Mouse (Mus musculus) splenic B cell, adult 2 months (primary cell): ENCODE measurements around the gene Tbcd.

Experiments used
- DNase-seq: peaks from one replicate; pipeline ENCODE4 v3.0.0-alpha.2; 2011; ENCODE audit warnings: low read depth, low spot score
- H3K27me3 ChIP-seq: 2 replicates; pipeline ENCODE4 v1.6.1; 2012; ENCODE audit warnings: mild to moderate bottlenecking, low read length, moderate library complexity, mixed read lengths; ENCODE audit not compliant: control insufficient read depth, poor library complexity, insufficient read depth, severe bottlenecking
- H3K36me3 ChIP-seq: 2 replicates; pipeline ENCODE4 v1.6.1; 2012; ENCODE audit warnings: mild to moderate bottlenecking, low read length, moderate library complexity, mixed read lengths; ENCODE audit not compliant: control insufficient read depth, poor library complexity, insufficient read depth, severe bottlenecking

The Tbcd gene

GRCm38 (mm10) chr11:121441653-121442052, 10.1 kb upstream of the Tbcd start:
- H3K27me3 ChIP-seq, result no peaks in the 10 kb centered on the region; the same call in 1 of the 2 replicates
- DNase-seq, result no peak
- H3K36me3 ChIP-seq, result no peaks in the 10 kb centered on the region

GRCm38 (mm10) chr11:121442076-121442475, 9.7 kb upstream of the Tbcd start:
- DNase-seq, result no peak
- Histone ChIP-seq H3K36me3 (no peaks in the 10 kb centered on the region), H3K27me3 (no peaks in the 10 kb centered on the region; the same call in 1 of the 2 replicates)

- DNase-seq, result no peak
- Histone ChIP-seq H3K27me3 (no peaks in the 10 kb centered on the region; the same call in 1 of the 2 replicates), H3K36me3 (0 out of 2 replicates have a peak, but pooled peaks cover 3% of the 10 kb centered on the region)
These were observed 478 bp upstream of the Tbcd start for GRCm38 (mm10) chr11:121451216-121451726.

DNA sequence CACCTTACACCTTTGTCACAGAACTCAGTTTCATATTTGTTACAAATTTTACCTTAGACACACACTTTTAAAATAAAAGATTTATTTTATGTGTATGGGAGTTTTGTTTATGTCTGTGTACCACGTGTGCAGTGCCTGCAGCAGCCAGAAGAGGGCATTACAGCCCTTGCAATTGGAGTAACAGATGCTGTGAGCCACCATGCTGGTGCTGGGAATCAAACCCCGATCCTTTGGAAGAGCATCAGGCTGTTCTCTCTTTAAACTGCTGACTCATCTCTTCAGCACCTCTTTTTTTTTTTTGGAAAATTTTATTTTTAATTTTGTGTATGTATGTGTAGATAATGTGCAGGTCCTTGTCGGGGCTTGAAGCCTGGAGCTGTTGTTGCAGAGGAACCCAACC, 6.1 kb downstream of the Tbcd start:
- DNase-seq, result peak; percentile 13
- Histone ChIP-seq H3K36me3 (peaks cover 4% of the 10 kb centered on the region; the same call in 1 of the 2 replicates), H3K27me3 (no peaks in the 10 kb centered on the region)

- Histone ChIP-seq H3K36me3 (peaks cover 8% of the 10 kb centered on the region), H3K27me3 (no peaks in the 10 kb centered on the region)
- no peak for DNase-seq
These were observed 15.7 kb downstream of the Tbcd start for GRCm38 (mm10) chr11:121467408-121467807.

- H3K36me3 ChIP-seq, result peaks cover 3% of the 10 kb centered on the region; the same call in 1 of the 2 replicates
- DNase-seq, result no peak
- H3K27me3 ChIP-seq, result no peaks in the 10 kb centered on the region
These were observed 23.1 kb downstream of the Tbcd start for GRCm38 (mm10) chr11:121474831-121475230.

DNA sequence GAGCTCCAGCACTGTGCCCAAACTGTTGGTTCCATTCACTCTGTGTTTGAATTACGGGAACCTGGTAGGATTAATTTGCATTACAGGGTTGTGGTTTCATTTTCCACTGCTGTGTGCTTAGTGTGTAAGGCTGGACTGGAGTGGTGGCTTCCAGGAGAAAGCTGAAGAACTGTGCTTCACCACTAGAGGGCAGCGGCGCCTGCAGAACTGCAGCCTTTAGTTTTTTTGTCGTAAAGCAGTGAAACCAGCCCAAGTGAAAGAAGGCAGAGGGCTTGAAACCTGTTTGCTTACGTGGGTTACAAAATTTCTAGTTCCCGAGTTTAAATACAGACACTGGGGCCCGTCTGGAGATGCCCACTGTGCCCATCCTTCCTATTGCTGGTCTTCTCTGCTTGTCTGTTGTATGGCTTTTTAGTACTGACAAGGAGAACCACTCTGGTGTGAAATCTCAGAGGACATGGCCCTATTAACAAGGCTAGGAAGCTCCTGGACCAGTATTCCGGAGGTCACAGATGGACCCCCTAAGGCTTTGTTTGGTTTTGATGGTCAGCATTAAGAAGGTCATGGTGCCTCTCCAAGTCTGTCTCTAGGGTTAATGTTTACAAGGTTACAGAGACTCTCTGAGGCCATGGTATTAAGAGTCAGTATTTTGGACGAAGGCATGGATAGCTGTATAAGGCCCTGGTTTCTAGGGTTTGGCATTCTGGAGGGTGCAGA, 24.1 kb downstream of the Tbcd start:
- H3K36me3 ChIP-seq, result peaks cover 3% of the 10 kb centered on the region; the same call in 1 of the 2 replicates
- no peaks in the 10 kb centered on the region for H3K27me3 ChIP-seq
- peak; percentile 79 for DNase-seq

GRCm38 (mm10) chr11:121479476-121480203, 27.9 kb downstream of the Tbcd start:
- Histone ChIP-seq H3K36me3 (peaks cover 1% of the 10 kb centered on the region; the same call in 1 of the 2 replicates), H3K27me3 (no peaks in the 10 kb centered on the region)
- no peak for DNase-seq

- Histone ChIP-seq H3K27me3 (no peaks in the 10 kb centered on the region), H3K36me3 (peaks cover 1% of the 10 kb centered on the region; the same call in 1 of the 2 replicates)
- no peak for DNase-seq
These were observed 29.4 kb downstream of the Tbcd start for GRCm38 (mm10) chr11:121481129-121481528.

DNA sequence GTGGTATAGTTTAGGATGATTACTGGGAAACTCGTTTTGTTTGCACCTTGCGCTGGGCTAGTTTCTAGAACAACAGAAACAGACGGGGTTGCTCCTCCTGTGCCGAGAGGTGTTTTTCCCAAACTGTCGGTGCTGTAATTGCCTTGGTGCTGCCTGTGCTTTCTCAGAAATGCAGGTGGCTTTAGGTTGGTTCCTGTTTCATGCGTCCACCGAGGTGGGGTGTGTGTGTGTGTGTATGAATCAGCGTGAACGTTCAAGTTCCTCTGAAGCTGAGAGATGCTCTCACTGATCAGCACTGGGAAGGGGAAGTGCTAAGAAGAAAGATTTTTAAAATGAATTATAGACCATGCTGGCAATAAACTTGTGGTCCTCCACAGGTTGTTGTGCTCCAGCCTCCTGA, 34.1 kb downstream of the Tbcd start:
- Histone ChIP-seq H3K27me3 (no peaks in the 10 kb centered on the region), H3K36me3 (0 out of 2 replicates have a peak, but pooled peaks cover 2% of the 10 kb centered on the region)
- DNase-seq, result peak; percentile 56

GRCm38 (mm10) chr11:121490651-121491050, 38.9 kb downstream of the Tbcd start:
- H3K36me3 ChIP-seq, result 0 out of 2 replicates have a peak, but pooled peaks cover 2% of the 10 kb centered on the region
- no peak for DNase-seq

GRCm38 (mm10) chr11:121500595-121500994, 48.8 kb downstream of the Tbcd start:
- no peak for DNase-seq
- no peaks in the 10 kb centered on the region for H3K27me3 ChIP-seq
- peaks cover 7% of the 10 kb centered on the region for H3K36me3 ChIP-seq

More at GRCm38 (mm10) chr11:121490651-121491050, 38.9 kb downstream of the Tbcd start:
- H3K27me3 ChIP-seq, result no peaks in the 10 kb centered on the region

DNA sequence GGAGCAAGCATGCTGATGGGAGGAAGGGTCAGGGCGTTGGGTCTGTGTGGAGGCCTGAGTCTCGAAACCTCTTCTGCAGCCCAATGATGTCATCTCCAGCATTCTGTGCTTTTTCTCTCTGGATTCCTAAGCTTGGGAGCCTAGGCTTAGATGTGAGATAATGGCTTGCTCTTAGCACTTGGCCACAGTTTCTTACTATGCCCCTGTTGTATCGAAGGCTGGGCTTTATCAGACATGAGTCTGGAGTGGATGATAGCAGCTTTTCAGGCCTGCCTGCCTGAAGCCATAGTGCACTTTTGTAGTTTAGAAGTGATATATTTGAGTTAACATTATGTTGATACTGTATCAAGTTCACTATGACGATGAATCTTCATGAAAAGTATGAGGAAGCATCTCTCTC, 49.8 kb downstream of the Tbcd start:
- Histone ChIP-seq H3K27me3 (no peaks in the 10 kb centered on the region), H3K36me3 (peaks cover 10% of the 10 kb centered on the region)
- no peak for DNase-seq

DNA sequence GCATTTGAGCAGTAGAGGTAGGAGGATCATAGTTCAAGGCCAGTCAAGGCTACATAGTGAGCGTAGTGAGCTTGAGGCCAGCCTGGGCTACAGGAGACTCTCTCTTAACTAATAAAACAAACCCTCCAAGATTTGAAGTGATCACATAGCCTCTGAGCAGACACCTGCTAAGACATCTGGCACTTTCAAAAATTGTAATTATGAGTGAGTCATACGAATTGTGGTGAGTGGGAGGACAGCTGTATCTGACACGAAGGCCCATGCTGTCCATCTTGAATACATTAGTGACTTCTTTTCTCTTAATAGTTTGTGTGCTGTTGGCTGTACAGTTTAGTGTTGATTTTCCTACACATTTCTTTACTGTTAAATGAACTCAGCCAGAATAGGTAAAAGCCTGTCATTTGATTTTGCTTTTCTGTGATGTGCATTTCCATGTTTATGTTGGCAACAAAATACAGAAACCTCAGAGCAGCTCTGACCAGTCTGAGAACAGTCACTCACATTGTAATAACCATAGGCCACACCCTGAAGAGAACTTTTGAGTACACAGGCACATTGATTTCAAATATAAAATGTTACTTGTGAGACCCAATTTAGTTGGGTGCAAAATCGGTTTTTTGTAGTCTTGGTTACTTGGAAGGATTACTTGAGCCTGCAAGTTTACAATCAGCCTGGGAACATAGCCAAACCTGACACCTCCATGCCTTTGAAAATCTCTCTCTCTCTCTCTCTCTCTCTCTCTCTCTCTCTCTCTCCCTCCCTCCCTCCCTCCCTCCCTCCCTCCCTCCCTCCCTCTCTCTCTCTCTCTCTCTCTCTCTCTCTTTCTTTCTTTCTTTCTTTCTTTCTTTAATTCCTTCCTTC, 50.5 kb downstream of the Tbcd start:
- H3K27me3 ChIP-seq, result no peaks in the 10 kb centered on the region
- H3K36me3 ChIP-seq, result peaks cover 8% of the 10 kb centered on the region
- DNase-seq, result no peak
